Mouse (Mus musculus) brain, embryonic 14.5 days (tissue): ENCODE measurements around the gene Dcun1d4. TPM values are rescaled to one million over a fixed set of nuclear protein-coding genes. Genes with fewer than 3 reads are reported as not detected.
"Not testable (repeated sequence)": the region's sequence is repeated elsewhere in the genome, so short reads cannot be mapped to it uniquely, and the experiment has no call there.

ENCODE experiments used
- DNase-seq: peaks from one replicate; pipeline ENCODE4 v3.0.0-alpha.2; 2011; ENCODE audit warnings: low read depth
- CTCF ChIP-seq: fragments of 200-500 bp; IDR thresholded peaks from 2 replicates; pipeline ENCODE4 v1.5.1; 2012; ENCODE audit warnings: inconsistent platforms, mild to moderate bottlenecking, moderate library complexity, borderline replicate concordance; ENCODE audit not compliant: insufficient read depth, insufficient read length; ENCODE audit errors: extremely low read depth
- POLR2A ChIP-seq: fragments of 200-500 bp; IDR thresholded peaks from 2 replicates; pipeline ENCODE4 v1.6.1; 2012; ENCODE audit warnings: mild to moderate bottlenecking, inconsistent platforms, borderline replicate concordance; ENCODE audit not compliant: poor library complexity, insufficient read depth, insufficient read length, severe bottlenecking; ENCODE audit errors: extremely low read depth
- polyA plus RNA-seq: library from polyadenylated mRNA; depleted of rRNA; stranded (reverse); fragments of >200 nt; gene quantifications from 2 replicates; pipeline ENCODE4 v1.2.3, GENCODE M21; 2012

The Dcun1d4 gene
- polyA plus RNA-seq, 1 experiment, result 43.7 TPM

GRCm38 (mm10) chr5:73481401-73481800, 601 bp downstream of the Dcun1d4 start:
- no peak for DNase-seq
- TF ChIP-seq CTCF, result no peak
- no peak for TF ChIP-seq POLR2A

- not testable (repeated sequence) for DNase-seq
Observed at GRCm38 (mm10) chr5:73482381-73482780, 1.6 kb downstream of the Dcun1d4 start.

- peak; percentile 58 for DNase-seq
- no peak for TF ChIP-seq POLR2A
- no peak for TF ChIP-seq CTCF
Observed at GRCm38 (mm10) chr5:73484016-73484615, 3.3 kb downstream of the Dcun1d4 start.

DNA sequence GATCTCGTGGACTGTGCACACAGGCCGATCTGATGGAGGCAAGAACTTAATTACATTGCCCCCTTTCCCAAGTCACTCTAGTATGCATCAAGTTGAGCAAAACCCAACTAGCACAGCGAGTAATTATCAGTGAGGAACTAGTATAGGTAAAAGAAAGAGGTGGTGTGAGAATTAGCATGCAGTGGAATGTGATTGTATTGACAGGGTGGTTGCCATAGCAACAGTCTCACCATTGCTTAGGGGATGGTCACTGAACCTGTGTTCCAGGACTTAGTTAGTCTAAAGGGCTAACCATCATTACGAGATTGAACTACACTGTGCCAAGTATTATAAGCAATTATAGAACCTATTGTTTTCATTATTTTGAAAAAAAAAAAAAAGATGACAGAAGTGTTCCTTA, 5.7 kb downstream of the Dcun1d4 start:
- no peak for TF ChIP-seq CTCF
- no peak for TF ChIP-seq POLR2A
- DNase-seq, result no peak

- TF ChIP-seq CTCF (no peak), POLR2A (no peak)
- DNase-seq, result no peak
Observed at GRCm38 (mm10) chr5:73489915-73490314, 9.1 kb downstream of the Dcun1d4 start.

DNA sequence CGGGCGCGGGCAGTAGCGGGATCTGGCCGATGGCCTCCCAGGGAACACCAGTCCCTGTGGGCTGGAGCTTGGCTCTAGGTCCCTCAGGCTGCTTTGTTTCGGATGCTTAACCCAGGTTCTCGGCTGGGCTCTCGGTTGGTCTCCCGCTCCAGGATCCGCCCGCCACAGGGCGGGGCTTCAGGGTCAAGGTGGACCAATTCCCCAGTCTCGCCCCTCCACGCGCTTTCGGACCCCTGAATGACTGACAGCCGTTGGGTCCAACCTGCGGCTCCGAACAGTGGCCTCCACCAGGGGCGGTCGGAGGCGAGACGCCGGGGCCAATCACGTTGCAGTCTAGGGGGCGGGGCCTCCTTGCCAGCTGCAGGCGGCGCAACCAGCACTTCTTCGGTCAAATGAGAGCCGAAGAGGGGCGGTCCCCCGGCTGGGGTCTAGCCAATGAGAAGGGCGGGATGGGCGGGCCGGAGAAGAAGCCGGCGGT, 9.8 kb downstream of the Dcun1d4 start:
- TF ChIP-seq CTCF, result peak; percentile 9; the same call in 1 of the 2 replicates
- TF ChIP-seq POLR2A, result peak; percentile 76; the same call in 1 of the 2 replicates

GRCm38 (mm10) chr5:73491074-73491836, 10.5 kb downstream of the Dcun1d4 start:
- DNase-seq, result peak; percentile 62
- TF ChIP-seq POLR2A (peak; percentile 81; the same call in 1 of the 2 replicates), CTCF (no peak)

More for the DNA sequence above, 9.8 kb downstream of the Dcun1d4 start:
- DNase-seq, result peak; percentile 100

- peak; percentile 97 for DNase-seq
- TF ChIP-seq POLR2A (peak; percentile 25; the same call in 1 of the 2 replicates), CTCF (no peak)
Observed at GRCm38 (mm10) chr5:73491837-73492720, 11.3 kb downstream of the Dcun1d4 start.

DNA sequence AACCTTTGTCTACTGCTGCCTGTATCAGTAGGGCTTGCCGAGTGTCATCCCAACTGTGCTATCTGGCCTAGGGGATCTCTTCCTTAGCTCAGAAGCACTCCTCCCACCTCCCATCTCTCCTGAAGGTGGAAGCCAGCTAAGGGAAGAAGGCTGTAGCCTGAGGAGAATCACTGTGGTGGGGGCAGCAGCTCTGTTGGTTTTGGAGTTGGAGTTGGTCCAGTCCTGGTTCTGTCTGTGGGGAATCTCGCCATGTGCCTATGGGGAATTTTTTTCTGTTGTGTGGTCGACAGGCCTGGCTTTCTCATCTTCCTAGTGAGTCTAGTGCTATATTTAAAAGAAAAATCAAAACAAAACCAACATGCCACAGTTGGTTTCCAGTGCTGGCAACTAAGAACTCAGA, 16.6 kb downstream of the Dcun1d4 start:
- no peak for DNase-seq
- TF ChIP-seq POLR2A (no peak), CTCF (no peak)

DNA sequence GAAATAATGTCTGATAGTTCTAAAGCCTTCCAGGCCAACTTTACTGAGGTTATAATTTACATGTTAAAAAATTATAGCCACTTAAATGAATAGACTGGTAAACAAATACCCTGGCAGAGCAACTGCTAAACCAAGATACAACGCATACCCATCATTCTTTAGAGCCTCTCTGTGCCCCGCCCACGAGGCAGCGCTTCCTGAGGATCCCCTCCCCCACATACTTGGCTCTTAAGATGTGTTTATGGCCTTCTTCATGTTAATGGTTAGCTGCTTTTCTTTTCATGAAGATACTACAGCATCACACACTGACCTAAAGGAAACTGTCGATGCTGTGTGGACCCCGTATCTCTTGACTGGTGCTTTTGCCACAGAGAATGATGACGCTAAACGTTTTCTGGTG, 17.8 kb downstream of the Dcun1d4 start:
- no peak for DNase-seq
- TF ChIP-seq CTCF (no peak), POLR2A (no peak)

GRCm38 (mm10) chr5:73500867-73501440, 20.2 kb downstream of the Dcun1d4 start:
- DNase-seq, result no peak
- TF ChIP-seq CTCF (no peak), POLR2A (no peak)

DNA sequence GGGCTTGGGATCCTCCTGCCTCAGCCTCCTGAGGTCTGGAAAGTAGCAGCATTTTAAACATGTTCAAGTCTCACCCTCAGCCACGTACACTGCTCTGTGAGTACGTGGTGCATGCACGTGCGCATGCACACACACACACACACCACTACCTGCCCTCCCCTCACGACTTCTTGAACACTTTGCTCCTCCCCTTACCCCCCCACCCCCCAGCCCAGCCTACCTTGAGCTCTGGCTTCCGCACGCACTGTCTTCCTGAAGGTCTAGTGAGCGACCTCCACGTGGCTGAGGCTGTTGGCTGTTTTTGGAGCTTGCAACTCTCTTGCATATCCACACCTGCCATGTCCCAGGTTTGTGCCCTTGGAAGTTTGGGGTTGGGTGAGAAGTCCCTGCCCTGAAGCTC, 21.6 kb downstream of the Dcun1d4 start:
- TF ChIP-seq CTCF (no peak), POLR2A (no peak)
- DNase-seq, result no peak
